Mouse (Mus musculus): ENCODE measurements around the gene Gm17079. TPM values are rescaled to one million over a fixed set of nuclear protein-coding genes. Genes with fewer than 3 reads are reported as not detected.
"Not testable (repeated sequence)": the region's sequence is repeated elsewhere in the genome, so short reads cannot be mapped to it uniquely, and the experiment has no call there.

Gene Gm17079
- not detected for total RNA-seq (2021)

DNA sequence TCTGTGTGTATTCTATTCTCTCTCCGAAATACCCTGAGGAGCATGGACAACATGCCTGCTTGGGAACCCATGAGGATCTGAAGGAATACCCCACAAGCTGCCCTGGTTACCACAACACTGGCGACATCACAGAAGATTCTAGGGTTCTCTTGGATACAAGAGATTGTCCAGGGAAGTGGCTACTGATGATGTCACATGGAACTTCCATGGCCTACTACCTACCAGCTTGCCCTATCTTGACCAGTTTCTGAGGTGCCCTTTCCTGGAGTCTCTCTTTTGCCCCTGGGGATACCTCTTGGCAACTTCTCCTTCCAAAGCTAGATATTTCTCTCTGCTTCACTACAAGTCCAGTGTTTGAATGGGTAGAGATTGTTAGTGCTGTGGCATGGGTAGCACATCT, at the start of gene Gm17079:
TSS of gene Gm17079 (minus strand) at position 101 of the 400 bp plus-strand sequence.
- intact Hi-C loops (cut with DNase I); DNase-seq: not testable (repeated sequence)

GRCm38 (mm10) chr14:51740347-51741170, 45.3 kb upstream of the Gm17079 start:
- DNase-seq = no peak
- intact Hi-C loops (cut with DNase I) = no loop called here

- intact Hi-C loops (cut with DNase I) = no loop called here
- DNase-seq = no peak
These were observed 44.1 kb upstream of the Gm17079 start for GRCm38 (mm10) chr14:51739150-51739993.

DNA sequence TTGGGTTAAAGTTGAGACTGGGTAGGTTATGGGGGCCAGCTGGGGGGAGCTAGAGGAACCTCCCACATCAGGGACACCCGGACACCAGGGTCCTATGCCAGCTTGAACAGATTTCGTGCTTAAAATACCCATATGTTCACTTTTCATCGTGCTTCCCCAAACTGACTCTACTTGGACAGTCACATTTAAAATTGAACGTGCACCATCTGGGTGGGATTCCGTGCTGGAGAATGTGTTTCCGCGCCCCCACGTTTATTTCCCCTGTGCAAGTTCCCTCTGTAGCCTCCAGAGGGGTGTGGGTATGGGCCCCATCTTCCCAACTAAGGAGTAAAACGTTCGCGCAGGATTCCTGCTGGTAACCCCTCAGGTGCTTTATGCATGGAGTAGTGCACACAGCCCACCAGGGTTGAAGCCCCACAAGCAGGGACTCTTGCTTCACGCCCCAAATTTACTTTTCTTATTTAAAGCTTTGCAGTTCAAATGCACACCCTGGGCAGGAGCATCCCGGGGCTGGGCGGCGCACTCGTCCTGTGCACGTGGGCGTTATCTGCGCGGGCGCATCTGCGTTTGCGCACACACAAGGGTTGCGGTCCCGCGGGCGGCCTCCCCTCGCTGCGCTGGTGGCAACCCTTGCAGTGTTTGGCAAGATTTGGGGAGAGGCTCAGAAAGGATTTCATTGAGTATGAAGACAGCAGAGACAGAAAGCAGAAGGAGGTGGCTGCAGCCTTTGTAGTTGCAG, 43.3 kb upstream of the Gm17079 start:
- intact Hi-C loops (cut with DNase I) = no loop called here

GRCm38 (mm10) chr14:51737967-51738366, 42.7 kb upstream of the Gm17079 start:
- no peak for DNase-seq
- intact Hi-C loops (cut with DNase I) = no loop called here

More for the DNA sequence above, 43.3 kb upstream of the Gm17079 start:
- DNase-seq = no peak

GRCm38 (mm10) chr14:51717083-51717482, 21.8 kb upstream of the Gm17079 start, which contains the start of gene Gm5800:
Gm5800 (minus strand) TSS chr14:51717183.
- DNase-seq = no peak

GRCm38 (mm10) chr14:51677269-51677668, 18.0 kb downstream of the Gm17079 start:
- no peak for DNase-seq
- intact Hi-C loops (cut with DNase I) = no loop called here

More at GRCm38 (mm10) chr14:51717083-51717482, 21.8 kb upstream of the Gm17079 start, which contains the start of gene Gm5800:
- intact Hi-C loops (cut with DNase I) = no loop called here

Other genes with a start within 250 kb of the Gm17079 start
- not detected for gene Vmn2r89, start 243.6 kb downstream of the Gm17079 start, total RNA-seq (2021)
- not detected for gene Gm5622, start 142.7 kb downstream of the Gm17079 start, total RNA-seq (2021)
- gene Gm17175, start 121.4 kb downstream of the Gm17079 start, total RNA-seq (2021) = not detected
- gene Gm17174, start 103.3 kb downstream of the Gm17079 start, total RNA-seq (2021) = not detected
- not detected for gene Gm17078, start 84.2 kb downstream of the Gm17079 start, total RNA-seq (2021)
- gene Gm4181, start 59.8 kb downstream of the Gm17079 start, total RNA-seq (2021) = not detected
- gene Gm5800, start 21.7 kb upstream of the Gm17079 start, total RNA-seq (2021) = not detected
- gene Ang4, start 78.1 kb upstream of the Gm17079 start, total RNA-seq (2021) = not detected
- not detected for gene AY358078, start 104.6 kb upstream of the Gm17079 start, total RNA-seq (2021)
- not detected for gene Ear6, start 158.2 kb upstream of the Gm17079 start, total RNA-seq (2021)
- gene Mettl17, start 189.4 kb upstream of the Gm17079 start, total RNA-seq (2021) = 10 to 100 TPM; 19.2 to 28.5 TPM
- under 1 TPM; 0.12 to 0.29 TPM for gene Slc39a2, start 197.4 kb upstream of the Gm17079 start, total RNA-seq (2021)
- 100 to 1,000 TPM; 712 to 721 TPM for gene Ndrg2, start 218.7 kb upstream of the Gm17079 start, total RNA-seq (2021)
- not detected for gene Tppp2, start 223.0 kb upstream of the Gm17079 start, total RNA-seq (2021)
- not detected for gene Rnase13, start 227.3 kb upstream of the Gm17079 start, total RNA-seq (2021)